Mouse (Mus musculus): Measurements from ENCODE around the gene Tlk2. TPM values are rescaled to one million over a fixed set of nuclear protein-coding genes. Genes with fewer than 3 reads are reported as not detected.
"Not testable (repeated sequence)": the region's sequence is repeated elsewhere in the genome, so short reads cannot be mapped to it uniquely, and the experiment has no call there.

The Tlk2 gene
- polyA plus RNA-seq (2015; fragmentation: Nextera tagmentation; extraction: Ambion mirVana): 23.6 and 24.7 TPM in 2 replicates

- no peak for ATAC-seq
- Histone ChIP-seq H3K4me1 (replicated peaks) (peaks cover 30% of the 10 kb centered on the region), H3K27ac (no peak within 1 kb of the TSS), H3K4me3 (replicated peaks) (peak within 1 kb of the TSS; percentile 95), H3K4me2 (replicated peaks) (peak within 1 kb of the TSS; percentile 79), H3K27me3 (no peaks in the 10 kb centered on the region), H3K9me3 (no peaks in the 10 kb centered on the region), H3K9ac (replicated peaks) (no peak within 1 kb of the TSS), H3K36me3 (0 out of 2 replicates have a peak, but pooled peaks cover 5% of the 10 kb centered on the region)
- 49% methylated on average over 2 of the region's 2 CpGs for WGBS
These were observed at the start of gene Tlk2 for GRCm38 (mm10) chr11:105178516-105178915. Gene Tlk2 (plus strand): TSS chr11:105178807.

DNA sequence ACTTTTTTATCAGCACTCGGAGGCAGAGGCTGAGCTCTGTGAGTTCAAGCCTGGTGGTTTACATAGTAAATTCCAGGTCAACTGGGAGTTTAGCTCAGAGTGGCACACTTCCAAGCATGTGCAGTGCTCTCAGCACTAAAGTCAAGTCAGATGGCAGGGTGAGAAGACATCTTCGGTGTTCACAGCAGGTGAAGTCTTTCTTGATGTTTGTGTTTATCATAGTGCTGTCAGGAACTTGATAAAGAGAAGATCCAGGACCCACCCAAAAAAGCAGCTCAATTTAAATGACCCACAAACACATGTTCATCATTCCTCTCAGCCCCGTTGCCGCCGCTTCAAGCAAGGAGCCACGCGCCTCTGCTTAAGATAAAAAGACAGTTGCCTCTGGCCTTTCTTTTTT lies 42.9 kb upstream of the Tlk2 start:
- Histone ChIP-seq H3K36me3 (peaks cover 98% of the 10 kb centered on the region), H3K9ac (replicated peaks) (no peak overlapping the region), H3K4me2 (replicated peaks) (no peak overlapping the region), H3K4me1 (replicated peaks) (no peaks in the 10 kb centered on the region), H3K27me3 (no peaks in the 10 kb centered on the region), H3K9me3 (no peaks in the 10 kb centered on the region), H3K4me3 (replicated peaks) (no peak overlapping the region), H3K27ac (no peak overlapping the region)
- 96% methylated on average over 7 of the region's 7 CpGs for WGBS
- no peak for ATAC-seq

GRCm38 (mm10) chr11:105137255-105137654 lies 41.4 kb upstream of the Tlk2 start:
- WGBS: 95% methylated on average over 2 of the region's 2 CpGs
- not testable (repeated sequence) for H3K9me3 ChIP-seq; H3K27me3 ChIP-seq; ATAC-seq; H3K9ac ChIP-seq (replicated peaks); H3K27ac ChIP-seq; H3K4me1 ChIP-seq (replicated peaks); H3K4me3 ChIP-seq (replicated peaks); H3K4me2 ChIP-seq (replicated peaks)
- H3K36me3 ChIP-seq: peaks cover 94% of the 10 kb centered on the region

GRCm38 (mm10) chr11:105140512-105140911 lies 38.1 kb upstream of the Tlk2 start:
- not testable (repeated sequence) for H3K9me3 ChIP-seq; H3K27me3 ChIP-seq; H3K27ac ChIP-seq; H3K4me2 ChIP-seq (replicated peaks); H3K9ac ChIP-seq (replicated peaks); H3K4me3 ChIP-seq (replicated peaks); H3K4me1 ChIP-seq (replicated peaks); ATAC-seq
- H3K36me3 ChIP-seq: peaks cover 62% of the 10 kb centered on the region
- WGBS: 98% methylated on average over 8 of the region's 8 CpGs

DNA sequence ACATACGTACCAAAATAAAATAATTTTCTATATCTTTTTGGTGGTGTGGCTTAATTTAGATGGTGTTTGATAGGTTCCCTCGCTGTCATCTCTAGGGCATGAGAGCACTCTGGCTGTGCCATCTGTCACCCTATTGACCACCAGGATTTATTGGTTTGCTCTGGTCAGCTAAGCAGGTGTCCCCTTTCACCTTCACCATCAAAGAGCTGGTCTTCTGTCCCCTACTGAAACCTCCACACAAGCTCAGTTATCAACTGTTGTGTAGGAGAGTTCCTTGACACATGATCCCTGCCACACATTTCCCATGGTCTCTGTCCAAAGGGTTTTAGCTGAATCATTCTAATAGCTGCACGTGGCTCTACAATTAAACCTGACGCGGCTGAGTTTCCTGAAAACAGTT lies 37.5 kb upstream of the Tlk2 start:
- no peak overlapping the region for H3K4me3 ChIP-seq (replicated peaks)
- WGBS: 96% methylated on average over 5 of the region's 5 CpGs
- H3K4me2 ChIP-seq (replicated peaks): no peak overlapping the region
- H3K27me3 ChIP-seq: no peaks in the 10 kb centered on the region
- peaks cover 56% of the 10 kb centered on the region for H3K36me3 ChIP-seq
- H3K9ac ChIP-seq (replicated peaks): no peak overlapping the region
- no peaks in the 10 kb centered on the region for H3K9me3 ChIP-seq
- ATAC-seq: no peak
- H3K4me1 ChIP-seq (replicated peaks): no peaks in the 10 kb centered on the region
- no peak overlapping the region for H3K27ac ChIP-seq

DNA sequence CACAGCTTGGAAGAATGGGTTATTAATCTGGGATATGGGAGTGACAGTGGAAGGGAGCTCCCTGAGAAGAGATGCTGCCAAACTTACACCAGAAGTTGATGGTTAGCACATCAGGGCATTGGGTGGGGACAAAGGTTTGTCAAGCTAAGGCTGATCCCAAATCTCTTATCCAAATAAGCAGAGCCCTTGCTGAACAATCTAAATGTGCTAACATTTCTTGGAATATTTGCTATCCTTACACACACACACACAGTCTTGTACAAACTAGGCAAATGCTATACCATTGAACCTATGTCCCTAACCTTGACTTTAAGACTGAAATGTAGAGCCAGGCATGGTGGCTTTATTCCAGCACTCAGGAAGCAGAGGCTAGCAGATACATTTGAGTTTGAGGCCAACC lies 35.0 kb upstream of the Tlk2 start:
- H3K27me3 ChIP-seq: no peaks in the 10 kb centered on the region
- H3K4me2 ChIP-seq (replicated peaks): no peak overlapping the region
- no peak overlapping the region for H3K27ac ChIP-seq
- H3K36me3 ChIP-seq: peaks cover 31% of the 10 kb centered on the region
- no peaks in the 10 kb centered on the region for H3K4me1 ChIP-seq (replicated peaks)
- ATAC-seq: no peak
- H3K9me3 ChIP-seq: no peaks in the 10 kb centered on the region
- no peak overlapping the region for H3K4me3 ChIP-seq (replicated peaks)
- H3K9ac ChIP-seq (replicated peaks): no peak overlapping the region

- H3K27ac ChIP-seq: no peak overlapping the region
- H3K27me3 ChIP-seq: no peaks in the 10 kb centered on the region
- no peak overlapping the region for H3K9ac ChIP-seq (replicated peaks)
- H3K36me3 ChIP-seq: peaks cover 26% of the 10 kb centered on the region
- H3K4me1 ChIP-seq (replicated peaks): no peaks in the 10 kb centered on the region
- 88% methylated on average over 3 of the region's 3 CpGs for WGBS
- no peak for ATAC-seq
- H3K4me2 ChIP-seq (replicated peaks): no peak overlapping the region
- no peak overlapping the region for H3K4me3 ChIP-seq (replicated peaks)
- no peaks in the 10 kb centered on the region for H3K9me3 ChIP-seq
These were observed 34.5 kb upstream of the Tlk2 start for GRCm38 (mm10) chr11:105144084-105144483.

GRCm38 (mm10) chr11:105144508-105145210 lies 33.9 kb upstream of the Tlk2 start:
- ATAC-seq: no peak
- H3K4me3 ChIP-seq (replicated peaks): no peak overlapping the region
- H3K36me3 ChIP-seq: peaks cover 20% of the 10 kb centered on the region
- H3K9me3 ChIP-seq: no peaks in the 10 kb centered on the region
- H3K4me1 ChIP-seq (replicated peaks): no peaks in the 10 kb centered on the region
- 85% methylated on average over 11 of the region's 11 CpGs for WGBS
- no peaks in the 10 kb centered on the region for H3K27me3 ChIP-seq
- H3K9ac ChIP-seq (replicated peaks): no peak overlapping the region
- H3K27ac ChIP-seq: no peak overlapping the region
- H3K4me2 ChIP-seq (replicated peaks): no peak overlapping the region

- WGBS: 90% methylated on average over 10 of the region's 10 CpGs
- ATAC-seq: no peak
- H3K27me3 ChIP-seq: no peaks in the 10 kb centered on the region
- no peak overlapping the region for H3K9ac ChIP-seq (replicated peaks)
- no peak overlapping the region for H3K4me2 ChIP-seq (replicated peaks)
- H3K27ac ChIP-seq: no peak overlapping the region
- H3K9me3 ChIP-seq: no peaks in the 10 kb centered on the region
- no peaks in the 10 kb centered on the region for H3K4me1 ChIP-seq (replicated peaks)
- peaks cover 15% of the 10 kb centered on the region for H3K36me3 ChIP-seq
- H3K4me3 ChIP-seq (replicated peaks): no peak overlapping the region
These were observed 33.4 kb upstream of the Tlk2 start for GRCm38 (mm10) chr11:105145211-105145610.

DNA sequence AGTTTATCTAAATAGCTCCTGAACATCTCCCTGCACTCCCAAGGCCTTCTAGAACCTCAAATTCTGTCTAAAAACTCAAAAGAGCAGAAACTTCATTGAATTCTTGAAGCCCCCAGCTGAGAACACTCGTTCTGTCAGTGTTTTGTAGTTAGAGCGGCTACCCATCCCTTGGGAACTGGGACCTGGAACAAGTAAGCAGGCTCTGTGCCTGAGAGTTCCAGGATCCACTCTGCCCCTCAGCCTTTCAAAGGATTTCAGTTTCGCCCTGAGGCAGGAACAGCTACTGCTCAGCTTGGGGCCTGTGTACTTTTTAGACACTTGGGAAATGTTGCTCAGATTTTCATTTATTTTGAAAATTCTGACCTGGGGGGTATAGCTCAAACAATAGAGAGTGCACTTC lies 32.0 kb upstream of the Tlk2 start, which contains the start of gene Gm10842:
Gm10842 (plus strand) TSS at position 301 of the 400 bp plus-strand sequence.
- no peaks in the 10 kb centered on the region for H3K9me3 ChIP-seq

DNA sequence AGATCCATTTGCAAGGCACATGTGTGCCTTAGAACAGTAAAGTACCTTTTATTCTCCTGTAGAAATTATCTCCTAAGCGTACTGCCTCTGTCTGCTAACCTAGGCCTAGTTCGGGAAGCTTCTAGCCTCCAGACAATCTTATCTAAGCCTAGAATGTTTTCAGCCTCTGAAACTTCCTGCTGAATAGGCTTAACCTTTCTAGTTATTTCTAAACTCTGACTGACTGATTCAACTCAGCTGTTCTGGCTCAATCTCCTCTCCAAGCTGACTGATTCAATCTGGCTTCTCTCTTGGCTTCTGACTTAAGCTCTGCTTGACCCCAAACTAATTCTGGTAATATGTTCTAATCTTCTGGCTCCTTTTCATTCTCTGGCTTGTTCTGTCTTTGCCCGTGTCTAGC lies 29.3 kb upstream of the Tlk2 start:
- Histone ChIP-seq H3K27ac (no peak overlapping the region), H3K36me3 (no peaks in the 10 kb centered on the region), H3K9me3 (no peaks in the 10 kb centered on the region), H3K4me3 (replicated peaks) (no peak overlapping the region), H3K27me3 (no peaks in the 10 kb centered on the region), H3K9ac (replicated peaks) (no peak overlapping the region), H3K4me1 (replicated peaks) (peaks cover 18% of the 10 kb centered on the region; the same call in 1 of the 2 replicates), H3K4me2 (replicated peaks) (no peak overlapping the region)
- ATAC-seq: no peak
- 84% methylated on average over 3 of the region's 3 CpGs for WGBS

More for the DNA sequence above, 32.0 kb upstream of the Tlk2 start, which contains the start of gene Gm10842:
- Histone ChIP-seq H3K36me3 (0 out of 2 replicates have a peak, but pooled peaks cover 4% of the 10 kb centered on the region), H3K4me1 (replicated peaks) (0 out of 2 replicates have a peak, but pooled peaks cover 8% of the 10 kb centered on the region), H3K9ac (replicated peaks) (no peak within 1 kb of the TSS), H3K27ac (no peak within 1 kb of the TSS), H3K27me3 (no peaks in the 10 kb centered on the region), H3K4me3 (replicated peaks) (no peak within 1 kb of the TSS), H3K4me2 (replicated peaks) (no peak within 1 kb of the TSS)
- no peak for ATAC-seq
- 68% methylated on average over 3 of the region's 3 CpGs for WGBS

DNA sequence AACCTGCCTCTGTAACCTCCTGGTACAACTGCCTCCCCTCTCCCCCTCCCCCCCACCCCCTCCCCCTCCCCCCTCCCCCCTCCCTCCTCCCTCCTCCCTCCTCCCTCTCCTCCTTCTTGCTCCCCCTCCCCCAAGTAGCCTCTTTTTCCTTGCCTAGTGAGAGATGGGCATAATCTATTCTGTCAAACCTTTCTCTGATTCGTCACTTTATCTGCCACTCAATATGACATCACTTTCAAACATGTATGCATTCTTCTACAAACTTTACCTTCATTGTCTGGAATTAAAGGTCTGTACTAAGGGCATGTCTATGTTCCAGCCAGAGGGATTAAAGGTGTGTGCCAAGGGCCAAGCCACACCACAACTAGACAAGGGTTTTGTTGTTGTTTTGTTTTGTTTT lies 28.8 kb upstream of the Tlk2 start:
- H3K27me3 ChIP-seq: no peaks in the 10 kb centered on the region
- H3K4me3 ChIP-seq (replicated peaks): no peak overlapping the region
- no peak for ATAC-seq
- H3K4me2 ChIP-seq (replicated peaks): no peak overlapping the region
- no peak overlapping the region for H3K9ac ChIP-seq (replicated peaks)
- no peaks in the 10 kb centered on the region for H3K36me3 ChIP-seq
- no peaks in the 10 kb centered on the region for H3K9me3 ChIP-seq
- WGBS: 92% methylated on average over 1 of the region's 1 CpGs
- H3K4me1 ChIP-seq (replicated peaks): peaks cover 18% of the 10 kb centered on the region; the same call in 1 of the 2 replicates
- no peak overlapping the region for H3K27ac ChIP-seq

DNA sequence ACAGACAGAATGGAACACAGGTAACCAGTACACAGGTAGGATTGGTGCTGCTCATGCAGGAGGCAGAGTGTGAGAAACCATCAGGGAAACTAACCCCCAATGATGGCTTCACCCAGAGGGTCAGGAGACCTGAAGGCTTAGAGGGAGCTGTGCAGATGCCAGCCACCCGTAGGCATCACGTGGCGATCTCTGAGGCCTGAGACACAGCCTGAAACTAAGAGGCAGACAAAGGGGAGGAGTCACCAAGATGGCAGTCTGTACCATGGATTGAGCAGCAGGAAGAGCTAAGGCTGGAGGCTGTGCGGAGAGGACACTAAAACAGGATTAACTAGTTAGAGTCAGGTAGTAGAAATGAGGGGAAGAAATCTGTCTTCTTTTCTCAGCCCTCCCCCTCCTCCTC lies 27.9 kb upstream of the Tlk2 start:
- Histone ChIP-seq H3K4me1 (replicated peaks) (peaks cover 18% of the 10 kb centered on the region; the same call in 1 of the 2 replicates), H3K27me3 (no peaks in the 10 kb centered on the region), H3K27ac (no peak overlapping the region), H3K36me3 (no peaks in the 10 kb centered on the region), H3K4me2 (replicated peaks) (no peak overlapping the region), H3K4me3 (replicated peaks) (no peak overlapping the region), H3K9me3 (no peaks in the 10 kb centered on the region), H3K9ac (replicated peaks) (no peak overlapping the region)
- 59% methylated on average over 4 of the region's 4 CpGs for WGBS
- no peak for ATAC-seq
